Mouse (Mus musculus): Measurements from ENCODE around the gene Stxbp2. TPM values are rescaled to one million over a fixed set of nuclear protein-coding genes. Genes with fewer than 3 reads are reported as not detected.
A peak's percentile ranks its signal among the peaks of the same experiment; 100 is the strongest.
"Not testable (repeated sequence)": the region's sequence is repeated elsewhere in the genome, so short reads cannot be mapped to it uniquely, and the experiment has no call there.

The Stxbp2 gene
- total RNA-seq (2021) = 10 to 100 TPM; 43.6 to 52.5 TPM
- long read RNA-seq, partial matches to known transcripts = 3 of 29 reads
- long read RNA-seq, other reads (novel, unspliced or antisense) = 23 of 29 reads

DNA sequence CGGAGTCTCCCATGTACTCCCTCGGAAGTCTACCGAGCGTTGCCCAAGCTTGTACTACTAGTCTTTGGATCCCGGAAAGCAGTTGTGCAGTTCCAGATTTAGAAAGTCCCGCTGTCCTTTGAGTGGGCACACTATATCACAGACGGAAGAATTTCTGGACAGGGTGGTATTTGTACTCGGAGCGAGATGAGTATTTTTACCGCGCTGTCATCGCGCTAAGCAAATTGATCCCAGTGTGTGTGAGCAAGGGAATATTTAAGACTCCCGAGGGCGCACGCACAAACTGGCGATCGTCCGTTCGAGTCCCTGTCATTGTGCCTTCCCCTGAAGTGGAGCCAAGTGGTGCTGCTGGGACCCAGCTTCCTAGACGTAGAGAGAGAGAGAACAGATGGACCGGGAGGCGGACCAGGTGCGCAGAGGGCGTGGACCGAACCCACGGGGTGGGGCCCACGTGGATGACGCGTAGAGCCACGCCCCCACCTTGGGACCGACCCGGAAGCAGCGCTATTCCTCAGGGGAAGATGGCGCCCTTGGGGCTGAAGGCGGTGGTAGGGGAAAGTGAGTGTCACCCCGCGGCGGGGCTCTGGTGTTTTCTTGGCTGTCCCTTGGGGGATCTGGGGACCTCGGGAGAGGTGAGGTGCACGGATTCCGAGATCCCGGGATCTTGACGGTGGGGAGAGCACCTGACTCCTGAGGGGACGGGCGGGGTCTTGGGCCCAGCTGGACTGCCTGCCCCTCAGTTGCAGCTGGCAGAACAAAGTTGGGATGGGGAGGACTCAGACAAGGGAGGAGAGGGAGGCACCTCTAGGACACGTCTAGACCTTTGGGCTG is at the start of gene Stxbp2:
Stxbp2 (plus strand) TSS at position 309 of the 831 bp plus-strand sequence.
- DNase-seq (ENCODE audit: low spot score in 2 of 2) = peak; percentile 67 to 77

GRCm38 (mm10) chr8:3581961-3582360 is 48.8 kb upstream of the Stxbp2 start:
- not testable (repeated sequence) for DNase-seq (ENCODE audit: low spot score in 2 of 2)

GRCm38 (mm10) chr8:3586452-3586851 is 44.3 kb upstream of the Stxbp2 start:
- DNase-seq (ENCODE audit: low spot score in 2 of 2) = no peak

- no peak for DNase-seq (ENCODE audit: low spot score in 2 of 2)
These were observed 43.8 kb upstream of the Stxbp2 start, which contains the start of gene Camsap3 for GRCm38 (mm10) chr8:3586993-3587390. TSS of gene Camsap3 (plus strand) at chr8:3587293.

DNA sequence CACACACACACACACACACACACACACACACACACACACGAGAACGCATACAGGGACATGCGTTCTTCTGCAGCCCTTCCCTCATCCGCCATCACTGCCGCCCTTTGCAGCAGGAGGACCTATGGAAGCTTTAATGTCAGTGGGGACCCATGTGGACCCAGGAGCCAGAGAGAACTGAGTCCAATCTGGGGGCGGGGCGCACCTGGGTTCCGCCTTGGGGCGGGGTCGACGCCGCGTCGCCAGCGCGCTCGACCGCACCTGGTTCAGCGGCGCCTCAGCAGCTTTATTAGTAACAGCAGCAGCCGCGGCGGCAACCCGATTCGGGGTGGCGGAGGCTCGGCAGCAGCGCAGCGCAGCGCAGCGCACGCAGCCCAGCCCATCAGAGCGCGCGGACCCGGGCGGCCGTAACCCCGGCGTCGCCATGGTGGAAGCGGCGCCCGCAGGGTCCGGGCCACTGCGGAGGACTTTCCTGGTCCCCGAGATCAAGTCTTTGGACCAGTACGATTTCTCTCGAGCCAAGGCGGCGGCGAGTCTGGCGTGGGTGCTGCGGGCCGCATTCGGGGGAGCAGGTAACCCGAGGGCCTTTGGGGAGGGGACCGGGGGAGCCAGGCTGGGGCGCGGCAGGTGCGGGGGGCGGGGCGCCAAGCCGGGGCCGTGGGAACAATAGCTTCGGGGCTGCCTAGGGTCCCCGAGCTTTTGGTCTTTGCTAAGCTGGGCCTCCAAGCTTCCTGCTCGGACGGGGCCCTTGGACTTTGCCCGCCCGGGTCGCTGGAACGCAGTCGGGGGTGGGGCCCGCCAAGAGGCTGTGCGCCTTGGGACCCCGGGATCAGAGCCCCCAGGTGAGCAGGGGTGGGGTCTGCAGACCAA is 43.1 kb upstream of the Stxbp2 start:
- DNase-seq (ENCODE audit: low spot score in 2 of 2) = peak; percentile 53 to 70

DNA sequence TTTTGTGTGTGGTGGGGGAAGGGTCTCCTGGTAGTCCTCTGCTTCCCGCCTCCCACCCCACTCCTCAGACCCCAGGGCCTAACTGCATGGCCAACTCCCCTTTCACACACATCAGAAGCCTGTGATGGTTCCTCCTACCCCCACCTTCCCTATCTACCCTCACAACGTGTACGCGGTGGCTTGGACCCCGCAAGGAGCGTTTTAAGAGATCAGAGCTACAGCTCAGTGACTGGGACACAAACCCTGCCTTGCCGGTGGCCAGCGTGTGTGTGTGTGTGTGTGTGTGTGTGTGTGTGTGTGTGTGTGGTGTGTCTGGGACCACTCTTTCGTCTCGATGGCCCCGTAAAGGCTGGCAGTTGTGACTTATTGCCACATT is 42.5 kb upstream of the Stxbp2 start:
- DNase-seq (ENCODE audit: low spot score in 2 of 2) = no peak

GRCm38 (mm10) chr8:3593470-3593869 is 37.3 kb upstream of the Stxbp2 start:
- no peak for DNase-seq (ENCODE audit: low spot score in 2 of 2)

GRCm38 (mm10) chr8:3594466-3594865 is 36.3 kb upstream of the Stxbp2 start:
- no peak for DNase-seq (ENCODE audit: low spot score in 2 of 2)

GRCm38 (mm10) chr8:3598054-3598453 is 32.7 kb upstream of the Stxbp2 start:
- DNase-seq (ENCODE audit: low spot score in 2 of 2) = no peak

GRCm38 (mm10) chr8:3599219-3599618 is 31.5 kb upstream of the Stxbp2 start:
- no peak for DNase-seq (ENCODE audit: low spot score in 2 of 2)

GRCm38 (mm10) chr8:3600401-3600800 is 30.4 kb upstream of the Stxbp2 start:
- no peak for DNase-seq (ENCODE audit: low spot score in 2 of 2)

- no peak for DNase-seq (ENCODE audit: low spot score in 2 of 2)
These were observed 27.3 kb upstream of the Stxbp2 start for GRCm38 (mm10) chr8:3603439-3603838.

GRCm38 (mm10) chr8:3606593-3606992 is 24.2 kb upstream of the Stxbp2 start:
- no peak for DNase-seq (ENCODE audit: low spot score in 2 of 2)

- DNase-seq (ENCODE audit: low spot score in 2 of 2) = peak in 1 of 2 experiments; percentile 73
These were observed 22.9 kb upstream of the Stxbp2 start for GRCm38 (mm10) chr8:3607822-3608221.

- DNase-seq (ENCODE audit: low spot score in 2 of 2) = peak in 1 of 2 experiments; percentile 47
These were observed 21.5 kb upstream of the Stxbp2 start for GRCm38 (mm10) chr8:3609046-3609815.

- DNase-seq (ENCODE audit: low spot score in 2 of 2) = no peak
These were observed 21.0 kb upstream of the Stxbp2 start for GRCm38 (mm10) chr8:3609816-3610150.

GRCm38 (mm10) chr8:3621199-3621970 is 9.4 kb upstream of the Stxbp2 start, which contains the start of the genes Xab2 and Pet100:
TSS of gene Xab2 (minus strand) at chr8:3621316.
TSS of gene Pet100 (plus strand) at chr8:3621548.
- peak; percentile 98 to 100 for DNase-seq (ENCODE audit: low spot score in 2 of 2)

- no peak for DNase-seq (ENCODE audit: low spot score in 2 of 2)
These were observed 8.6 kb upstream of the Stxbp2 start for GRCm38 (mm10) chr8:3622119-3622518.

GRCm38 (mm10) chr8:3625445-3625844 is 5.3 kb upstream of the Stxbp2 start, which contains the start of gene Pcp2:
TSS of gene Pcp2 (minus strand) at chr8:3625545.
- no peak for DNase-seq (ENCODE audit: low spot score in 2 of 2)

GRCm38 (mm10) chr8:3626971-3627370 is 3.8 kb upstream of the Stxbp2 start:
- DNase-seq (ENCODE audit: low spot score in 2 of 2) = no peak

Measured in layer of hippocampus, adult 18-20 months (tissue).